Mouse (Mus musculus): ENCODE results near the gene Gstp2. TPM values are rescaled to one million over a fixed set of nuclear protein-coding genes. Genes with fewer than 3 reads are reported as not detected.

The Gstp2 gene
- total and polyA plus RNA-seq, 2 experiments from 2014 or later = 9.7 to 17.0 TPM

GRCm38 (mm10) chr19:3998335-3998734 lies 47.5 kb downstream of the Gstp2 start:
- Histone ChIP-seq H3K9ac (replicated peaks; ENCODE audit: low read depth, low read length) (no peak overlapping the region), H3K27ac (ENCODE audit: low read depth) (no peak overlapping the region), H3K4me2 (ENCODE audit: low read depth, low read length) (no peak overlapping the region), H3K9me3 (replicated peaks; ENCODE audit: control insufficient read depth, low read length) (no peaks in the 10 kb centered on the region), H3K36me3 (replicated peaks; ENCODE audit: control insufficient read depth, insufficient read depth, low read length) (no peaks in the 10 kb centered on the region), H3K27me3 (ENCODE audit: control insufficient read depth, insufficient read depth, low read length) (no peaks in the 10 kb centered on the region), H3K4me1 (ENCODE audit: control insufficient read depth, insufficient read depth) (peaks cover 21% of the 10 kb centered on the region), H3K4me3 (ENCODE audit: low read depth, low read length) (no peak overlapping the region)
- ATAC-seq (ENCODE audit: insufficient read depth, low read depth) (no peak), DNase-seq (ENCODE audit: low spot score) (no peak)
- TF ChIP-seq CTCF (IDR thresholded peaks at IDR 0.05; ENCODE audit: low read depth) (no peak), EP300 (IDR thresholded peaks at IDR 0.05; ENCODE audit: low read depth) (no peak)
- 69% methylated on average over 8 of the region's 8 CpGs for WGBS

GRCm38 (mm10) chr19:3997231-3997630 lies 48.6 kb downstream of the Gstp2 start:
- ATAC-seq (ENCODE audit: insufficient read depth, low read depth) = no peak
- no peak overlapping the region for H3K4me3 ChIP-seq (ENCODE audit: low read depth, low read length)
- H3K9ac ChIP-seq (replicated peaks; ENCODE audit: low read depth, low read length) = no peak overlapping the region
- H3K4me2 ChIP-seq (ENCODE audit: low read depth, low read length) = no peak overlapping the region
- H3K27ac ChIP-seq (ENCODE audit: low read depth) = no peak overlapping the region
- no peak for TF ChIP-seq EP300 (IDR thresholded peaks at IDR 0.05; ENCODE audit: low read depth)
- TF ChIP-seq CTCF (IDR thresholded peaks at IDR 0.05; ENCODE audit: low read depth) = no peak
- H3K4me1 ChIP-seq (ENCODE audit: control insufficient read depth, insufficient read depth) = peaks cover 18% of the 10 kb centered on the region; the same call in 1 of the 2 replicates
- DNase-seq (ENCODE audit: low spot score) = no peak
- H3K9me3 ChIP-seq (replicated peaks; ENCODE audit: control insufficient read depth, low read length) = no peaks in the 10 kb centered on the region
- H3K27me3 ChIP-seq (ENCODE audit: control insufficient read depth, insufficient read depth, low read length) = no peaks in the 10 kb centered on the region
- WGBS = 47% methylated on average over 8 of the region's 8 CpGs
- H3K36me3 ChIP-seq (replicated peaks; ENCODE audit: control insufficient read depth, insufficient read depth, low read length) = no peaks in the 10 kb centered on the region

DNA sequence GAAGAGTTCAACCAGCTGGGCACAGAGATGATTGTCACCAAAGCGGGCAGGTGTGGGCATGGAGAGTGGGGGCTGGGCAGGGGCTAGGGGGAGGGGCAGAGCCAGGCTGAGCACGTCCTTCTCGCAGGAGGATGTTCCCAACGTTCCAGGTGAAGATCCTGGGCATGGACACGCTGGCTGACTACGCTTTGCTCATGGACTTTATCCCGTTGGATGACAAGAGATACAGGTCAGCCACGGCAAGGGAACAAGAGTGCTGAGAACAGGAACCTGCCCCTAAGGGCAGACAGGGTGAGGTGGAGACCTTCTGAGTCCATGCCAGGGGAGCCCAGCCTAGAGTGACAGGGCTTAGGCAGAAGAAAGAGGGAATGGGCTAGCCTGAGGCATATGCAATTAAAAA lies 49.1 kb downstream of the Gstp2 start:
- Histone ChIP-seq H3K4me1 (ENCODE audit: control insufficient read depth, insufficient read depth) (peaks cover 14% of the 10 kb centered on the region; the same call in 1 of the 2 replicates), H3K27me3 (ENCODE audit: control insufficient read depth, insufficient read depth, low read length) (no peaks in the 10 kb centered on the region), H3K27ac (ENCODE audit: low read depth) (no peak overlapping the region), H3K36me3 (replicated peaks; ENCODE audit: control insufficient read depth, insufficient read depth, low read length) (no peaks in the 10 kb centered on the region), H3K9ac (replicated peaks; ENCODE audit: low read depth, low read length) (no peak overlapping the region), H3K4me3 (ENCODE audit: low read depth, low read length) (no peak overlapping the region), H3K4me2 (ENCODE audit: low read depth, low read length) (no peak overlapping the region), H3K9me3 (replicated peaks; ENCODE audit: control insufficient read depth, low read length) (no peaks in the 10 kb centered on the region)
- no peak for DNase-seq (ENCODE audit: low spot score)
- WGBS = 77% methylated on average over 8 of the region's 8 CpGs
- TF ChIP-seq CTCF (IDR thresholded peaks at IDR 0.05; ENCODE audit: low read depth) (no peak), EP300 (IDR thresholded peaks at IDR 0.05; ENCODE audit: low read depth) (no peak)
- ATAC-seq (ENCODE audit: insufficient read depth, low read depth) = no peak

GRCm38 (mm10) chr19:3996106-3996505 lies 49.7 kb downstream of the Gstp2 start:
- Histone ChIP-seq H3K27ac (ENCODE audit: low read depth) (no peak overlapping the region), H3K4me2 (ENCODE audit: low read depth, low read length) (no peak overlapping the region), H3K4me3 (ENCODE audit: low read depth, low read length) (no peak overlapping the region), H3K4me1 (ENCODE audit: control insufficient read depth, insufficient read depth) (peaks cover 7% of the 10 kb centered on the region; the same call in 1 of the 2 replicates), H3K9me3 (replicated peaks; ENCODE audit: control insufficient read depth, low read length) (no peaks in the 10 kb centered on the region), H3K36me3 (replicated peaks; ENCODE audit: control insufficient read depth, insufficient read depth, low read length) (no peaks in the 10 kb centered on the region), H3K9ac (replicated peaks; ENCODE audit: low read depth, low read length) (no peak overlapping the region), H3K27me3 (ENCODE audit: control insufficient read depth, insufficient read depth, low read length) (no peaks in the 10 kb centered on the region)
- DNase-seq (ENCODE audit: low spot score) (no peak), ATAC-seq (ENCODE audit: insufficient read depth, low read depth) (no peak)
- TF ChIP-seq CTCF (IDR thresholded peaks at IDR 0.05; ENCODE audit: low read depth) (no peak), EP300 (IDR thresholded peaks at IDR 0.05; ENCODE audit: low read depth) (no peak)
- WGBS = 61% methylated on average over 7 of the region's 7 CpGs

DNA sequence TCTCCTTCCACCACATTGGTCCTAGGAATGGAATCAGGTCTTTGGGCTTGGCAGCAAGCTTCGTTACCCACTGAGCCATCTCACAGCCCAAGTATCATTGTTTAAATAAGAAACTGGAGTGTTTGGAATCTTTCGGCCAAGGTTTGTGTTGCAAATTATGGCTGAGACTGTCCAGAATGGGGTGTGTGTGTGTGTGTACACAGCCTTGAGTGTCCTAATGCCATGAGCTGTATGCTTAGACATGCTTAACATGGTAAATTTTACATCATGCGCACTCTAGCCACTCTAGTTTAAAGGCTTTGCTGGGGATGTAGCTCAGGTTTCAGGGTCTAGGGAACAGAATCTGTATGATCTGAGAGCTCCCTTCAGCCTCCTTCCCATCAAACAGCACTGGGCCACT lies 50.3 kb downstream of the Gstp2 start:
- H3K4me2 ChIP-seq (ENCODE audit: low read depth, low read length) = no peak overlapping the region
- TF ChIP-seq EP300 (IDR thresholded peaks at IDR 0.05; ENCODE audit: low read depth) = no peak
- no peak for TF ChIP-seq CTCF (IDR thresholded peaks at IDR 0.05; ENCODE audit: low read depth)
- no peak for ATAC-seq (ENCODE audit: insufficient read depth, low read depth)
- no peak overlapping the region for H3K4me3 ChIP-seq (ENCODE audit: low read depth, low read length)
- H3K4me1 ChIP-seq (ENCODE audit: control insufficient read depth, insufficient read depth) = 0 out of 2 replicates have a peak, but pooled peaks cover 4% of the 10 kb centered on the region
- DNase-seq (ENCODE audit: low spot score) = no peak
- H3K27ac ChIP-seq (ENCODE audit: low read depth) = no peak overlapping the region
- H3K36me3 ChIP-seq (replicated peaks; ENCODE audit: control insufficient read depth, insufficient read depth, low read length) = no peaks in the 10 kb centered on the region
- H3K27me3 ChIP-seq (ENCODE audit: control insufficient read depth, insufficient read depth, low read length) = no peaks in the 10 kb centered on the region
- no peak overlapping the region for H3K9ac ChIP-seq (replicated peaks; ENCODE audit: low read depth, low read length)
- WGBS = 95% methylated on average over 3 of the region's 3 CpGs
- no peaks in the 10 kb centered on the region for H3K9me3 ChIP-seq (replicated peaks; ENCODE audit: control insufficient read depth, low read length)

DNA sequence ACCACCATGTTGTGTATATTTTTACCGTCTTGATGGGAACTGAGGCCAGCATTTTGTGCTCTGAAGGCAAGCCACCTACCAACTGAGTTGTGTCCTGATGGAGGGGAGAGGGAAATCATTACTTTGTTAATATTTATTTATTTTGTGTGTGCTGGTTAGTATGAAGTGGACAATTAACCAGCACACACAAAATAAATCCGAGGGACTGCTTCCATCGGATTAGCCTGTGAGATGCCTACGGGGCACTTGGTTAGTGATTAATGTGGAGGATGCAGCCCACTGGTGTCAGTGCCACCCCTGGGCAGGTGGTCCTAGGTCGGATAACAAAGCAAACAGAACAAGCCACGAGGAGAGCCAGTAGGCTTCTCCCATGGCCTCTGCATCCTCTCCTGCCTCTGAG lies 50.9 kb downstream of the Gstp2 start:
- 73% methylated on average over 6 of the region's 6 CpGs for WGBS
- Histone ChIP-seq H3K4me3 (ENCODE audit: low read depth, low read length) (no peak overlapping the region), H3K4me1 (ENCODE audit: control insufficient read depth, insufficient read depth) (0 out of 2 replicates have a peak, but pooled peaks cover 4% of the 10 kb centered on the region), H3K9me3 (replicated peaks; ENCODE audit: control insufficient read depth, low read length) (no peaks in the 10 kb centered on the region), H3K9ac (replicated peaks; ENCODE audit: low read depth, low read length) (no peak overlapping the region), H3K27me3 (ENCODE audit: control insufficient read depth, insufficient read depth, low read length) (no peaks in the 10 kb centered on the region), H3K27ac (ENCODE audit: low read depth) (no peak overlapping the region), H3K36me3 (replicated peaks; ENCODE audit: control insufficient read depth, insufficient read depth, low read length) (no peaks in the 10 kb centered on the region), H3K4me2 (ENCODE audit: low read depth, low read length) (no peak overlapping the region)
- DNase-seq (ENCODE audit: low spot score) (no peak), ATAC-seq (ENCODE audit: insufficient read depth, low read depth) (no peak)
- TF ChIP-seq CTCF (IDR thresholded peaks at IDR 0.05; ENCODE audit: low read depth) = no peak
- no peak for TF ChIP-seq EP300 (IDR thresholded peaks at IDR 0.05; ENCODE audit: low read depth)
